Mouse (Mus musculus) ES-E14 (cell line): ENCODE measurements at regions not wholly inside any gene's neighbourhood (a gene's known extent, or its start where the extent isn't known, plus 50 kb on each side); places are given as distances from the start of the nearest gene placed in this dataset.

Experiments used
- MAFK ChIP-seq: IDR thresholded peaks from 2 replicates; pipeline ENCODE4 v1.6.1; 2014; ENCODE audit warnings: mild to moderate bottlenecking, low read depth, low read length, inconsistent platforms; ENCODE audit not compliant: insufficient read depth
- ZC3H11A ChIP-seq: IDR thresholded peaks from 2 replicates; pipeline ENCODE4 v1.6.1; 2012; ENCODE audit warnings: low read depth, mild to moderate bottlenecking, inconsistent platforms, low read length, borderline replicate concordance

GRCm38 (mm10) chr3:138675881-138676280, 66.1 kb upstream of the Tspan5 start:
- no peak for TF ChIP-seq MAFK
- TF ChIP-seq ZC3H11A: no peak
